7 mouse cellular contexts compared by ENCODE assay signal in the genomic region with DNA sequence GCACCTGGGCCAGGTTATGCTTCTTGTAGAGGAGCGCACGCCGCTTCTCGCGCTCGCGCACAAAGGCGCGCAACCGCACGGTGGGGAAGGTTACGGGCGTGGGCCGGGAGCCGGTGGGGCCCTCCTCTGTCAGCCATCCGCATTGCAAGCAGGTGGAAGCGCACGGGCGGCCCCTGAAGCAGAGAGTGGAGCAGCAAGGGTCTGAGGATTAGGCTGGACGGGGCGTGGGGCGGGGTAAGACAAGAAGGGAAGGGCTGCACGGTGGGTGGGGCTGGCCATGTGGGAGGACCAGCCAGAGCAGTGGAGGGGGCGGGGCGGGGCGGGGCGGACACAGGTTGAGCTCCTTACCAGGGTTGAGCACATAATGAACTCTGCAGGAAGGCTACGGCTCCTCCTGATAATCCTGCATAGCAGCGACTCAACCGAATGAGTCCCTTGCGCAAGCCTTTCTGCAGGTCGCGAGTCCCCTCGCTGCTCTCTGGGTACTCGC. TPM values are rescaled to one million over a fixed set of nuclear protein-coding genes. Genes with fewer than 3 reads are reported as not detected.
DNase-seq lines count a peak whose midpoint lies in the region; ATAC-seq and TF ChIP-seq lines count a peak whose summit lies in the region.

No protein-coding gene starts in this region.

- ATAC-seq in hindbrain, embryonic 12.5 days (ENCODE audit: low FRiP score) = peak; percentile 58; the same call in 1 of the 2 replicates
- ATAC-seq in limb, embryonic 14.5 days (ENCODE audit: low FRiP score, low read depth) = peak; percentile 47; the same call in 1 of the 2 replicates
- ATAC-seq in midbrain, embryonic 13.5 days = peak; percentile 66

- no peak overlapping the region for H3K27ac ChIP-seq in CH12.LX (ENCODE audit: insufficient read depth, low read depth)
- no peak overlapping the region for H3K27ac ChIP-seq in ES-E14 (ENCODE audit: insufficient read depth, low read depth, low read length, poor library complexity, severe bottlenecking)
- H3K27ac ChIP-seq in hindbrain, embryonic 12.5 days = no peak overlapping the region
- no peak overlapping the region for H3K27ac ChIP-seq in limb, embryonic 14.5 days (replicated peaks; ENCODE audit: low read depth, low read length)
- H3K27ac ChIP-seq in midbrain, embryonic 13.5 days = no peak overlapping the region
- no peak overlapping the region for H3K27ac ChIP-seq in testis, adult 2 months (ENCODE audit: control insufficient read depth, insufficient read depth, low read depth, low read length)

- WGBS in hindbrain, embryonic 12.5 days = under 1% methylated on average over 28 of the region's 35 CpGs
- 1% methylated on average over 27 of the region's 35 CpGs for WGBS in limb, embryonic 14.5 days
- 1% methylated on average over 35 of the region's 35 CpGs for WGBS in midbrain, embryonic 13.5 days

- H3K4me3 ChIP-seq in CH12.LX (replicated peaks in 1 of 3; ENCODE audit: low read depth in 2 of 3, low read length in 2 of 3, poor library complexity in 1 of 3) (peak overlapping the region in 1 of 3 experiments; percentile 1), ES-E14 (ENCODE audit: insufficient read depth in 1 of 2, low read depth in 1 of 2, low read length in 2 of 2, poor library complexity in 1 of 2, severe bottlenecking in 1 of 2) (peak overlapping the region; percentile 17 to 18; a peak in 3 of 4 replicates)
- H3K4me3 ChIP-seq in hindbrain, embryonic 12.5 days = peak overlapping the region; percentile 38
- peak overlapping the region; percentile 29 for H3K4me3 ChIP-seq in limb, embryonic 14.5 days (replicated peaks; ENCODE audit: low read length)
- H3K4me3 ChIP-seq in midbrain, embryonic 13.5 days (replicated peaks) = peak overlapping the region; percentile 37
- peak overlapping the region; percentile 43 for H3K4me3 ChIP-seq in testis, adult 2 months (ENCODE audit: control insufficient read depth, low read depth, low read length)

- in situ Hi-C loops in CH12.LX (cut with MboI; ENCODE audit: low pct_ligation_motif_present, low pct_unique_long_range_greater_than_20kb, low sequenced_read_pairs) (no loop called here), ES-E14 (cut with MboI; ENCODE audit: low sequenced_read_pairs in 2 of 2, unreplicated experiment in 2 of 2) (no loop called here)

- H3K4me1 ChIP-seq in CH12.LX (ENCODE audit: control insufficient read depth in 1 of 2, insufficient read depth in 2 of 2) (peaks cover 3 to 16% of the 10 kb centered on the region in 2 experiments), ES-E14 (ENCODE audit: control insufficient read depth in 2 of 2, insufficient read depth in 2 of 2, low read length in 2 of 2, poor library complexity in 1 of 2) (no peaks in the 10 kb centered on the region; a peak in 1 of 4 replicates)
- H3K4me1 ChIP-seq in hindbrain, embryonic 12.5 days = peaks cover 7% of the 10 kb centered on the region; the same call in 1 of the 2 replicates
- no peaks in the 10 kb centered on the region for H3K4me1 ChIP-seq in limb, embryonic 14.5 days (ENCODE audit: control insufficient read depth, insufficient read depth, low read length)
- H3K4me1 ChIP-seq in midbrain, embryonic 13.5 days (replicated peaks) = peaks cover 10% of the 10 kb centered on the region
- peaks cover 8% of the 10 kb centered on the region for H3K4me1 ChIP-seq in testis, adult 2 months (ENCODE audit: control insufficient read depth, insufficient read depth, low read length)

- TF ChIP-seq RAD21 in CH12.LX (IDR thresholded peaks at IDR 0.05; ENCODE audit: low read depth, low read length) = no peak

- H3K9ac ChIP-seq in CH12.LX (ENCODE audit: insufficient read depth, low read depth) = no peak overlapping the region
- no peak overlapping the region for H3K9ac ChIP-seq in ES-E14 (ENCODE audit: insufficient read depth, low read depth, low read length, poor library complexity, severe bottlenecking)
- peak overlapping the region; percentile 53 for H3K9ac ChIP-seq in hindbrain, embryonic 12.5 days
- H3K9ac ChIP-seq in limb, embryonic 14.5 days (ENCODE audit: low read depth, low read length, severe bottlenecking) = peak overlapping the region; percentile 13; the same call in 1 of the 2 replicates
- H3K9ac ChIP-seq in midbrain, embryonic 13.5 days (replicated peaks) = peak overlapping the region; percentile 59

- TF ChIP-seq POLR2A in CH12.LX (IDR thresholded peaks at IDR 0.05; ENCODE audit: low read depth, low read length) = no peak
- TF ChIP-seq POLR2A in limb, embryonic 14.5 days (IDR thresholded peaks at IDR 0.05; ENCODE audit: borderline replicate concordance, extremely low read depth, insufficient read depth, insufficient read length) = no peak
- TF ChIP-seq POLR2A in testis, adult 2 months (IDR thresholded peaks at IDR 0.05; ENCODE audit: control insufficient read depth, low read depth, low read length) = no peak

- H3K36me3 ChIP-seq in CH12.LX (replicated peaks in 1 of 2; ENCODE audit: control insufficient read depth in 1 of 2, insufficient read depth in 1 of 2, low read length in 1 of 2) = peaks cover 20 to 28% of the 10 kb centered on the region in 2 experiments
- H3K36me3 ChIP-seq in ES-E14 (ENCODE audit: control insufficient read depth, insufficient read depth, low read length, poor library complexity, severe bottlenecking) = 0 out of 2 replicates have a peak, but pooled peaks cover 3% of the 10 kb centered on the region
- peaks cover 19% of the 10 kb centered on the region for H3K36me3 ChIP-seq in hindbrain, embryonic 12.5 days
- H3K36me3 ChIP-seq in limb, embryonic 14.5 days (ENCODE audit: control insufficient read depth, insufficient read depth, low read length) = peaks cover 21% of the 10 kb centered on the region
- peaks cover 21% of the 10 kb centered on the region for H3K36me3 ChIP-seq in midbrain, embryonic 13.5 days
- no peaks in the 10 kb centered on the region for H3K36me3 ChIP-seq in testis, adult 2 months (ENCODE audit: control insufficient read depth, insufficient read depth, low read length)

- DNase-seq in CH12.LX (ENCODE audit: extremely low read depth) = no peak
- DNase-seq in ES-E14 (ENCODE audit: low read depth, low spot score) = peak; percentile 56
- peak; percentile 13 for DNase-seq in embryo, embryonic 11.5 days (ENCODE audit: low read depth, low spot score)
- DNase-seq in limb, embryonic 14.5 days (ENCODE audit: low spot score) = peak; percentile 31

- H3K4me2 ChIP-seq in CH12.LX (ENCODE audit: insufficient read depth, low read depth, poor library complexity, severe bottlenecking) = peak overlapping the region; percentile 43; the same call in 1 of the 2 replicates
- H3K4me2 ChIP-seq in hindbrain, embryonic 12.5 days (replicated peaks) = peak overlapping the region; percentile 69
- peak overlapping the region; percentile 50 for H3K4me2 ChIP-seq in limb, embryonic 14.5 days (replicated peaks; ENCODE audit: low read depth, low read length, severe bottlenecking)
- peak overlapping the region; percentile 64 for H3K4me2 ChIP-seq in midbrain, embryonic 13.5 days (replicated peaks)

- dilution Hi-C loops in CH12.LX (cut with MboI; ENCODE audit: extremely low pct_ligation_motif_present, extremely low pct_unique_long_range_greater_than_20kb, low sequenced_read_pairs) = no loop called here

- no peak for TF ChIP-seq EP300 in CH12.LX (IDR thresholded peaks at IDR 0.05; ENCODE audit: low read length)

- H3K27me3 ChIP-seq in CH12.LX (replicated peaks) = peaks cover 27% of the 10 kb centered on the region
- H3K27me3 ChIP-seq in hindbrain, embryonic 12.5 days = peaks cover 43% of the 10 kb centered on the region
- 0 out of 2 replicates have a peak, but pooled peaks cover 9% of the 10 kb centered on the region for H3K27me3 ChIP-seq in limb, embryonic 14.5 days (ENCODE audit: control insufficient read depth, insufficient read depth, low read length)
- H3K27me3 ChIP-seq in midbrain, embryonic 13.5 days = peaks cover 30% of the 10 kb centered on the region
- H3K27me3 ChIP-seq in testis, adult 2 months (ENCODE audit: control insufficient read depth, insufficient read depth, low read length) = no peaks in the 10 kb centered on the region

- H3K9me3 ChIP-seq in CH12.LX (replicated peaks; ENCODE audit: low read length) = no peaks in the 10 kb centered on the region
- no peaks in the 10 kb centered on the region for H3K9me3 ChIP-seq in ES-E14 (ENCODE audit: control insufficient read depth, insufficient read depth, low read depth, low read length)
- no peaks in the 10 kb centered on the region for H3K9me3 ChIP-seq in hindbrain, embryonic 12.5 days (replicated peaks)
- no peaks in the 10 kb centered on the region for H3K9me3 ChIP-seq in limb, embryonic 14.5 days (ENCODE audit: control insufficient read depth, low read length)
- H3K9me3 ChIP-seq in midbrain, embryonic 13.5 days = no peaks in the 10 kb centered on the region

- no peaks in the 10 kb centered on the region for H3K79me2 ChIP-seq in CH12.LX (replicated peaks; ENCODE audit: control insufficient read depth, extremely low read depth, insufficient read depth, poor library complexity, severe bottlenecking)

- 0 out of 4 replicates have a peak, but pooled peaks of 1 of the 2 experiments have one; percentile 10 for TF ChIP-seq CTCF in CH12.LX (conservative IDR thresholded peaks at IDR 0.05 in 1 of 2, IDR thresholded peaks at IDR 0.05 in 1 of 2; ENCODE audit: low read depth in 2 of 2, low read length in 2 of 2)
- no peak for TF ChIP-seq CTCF in testis, adult 2 months (IDR thresholded peaks at IDR 0.05; ENCODE audit: control insufficient read depth, insufficient read depth, insufficient replicate concordance, low read depth, low read length)

RNA-seq across cellular contexts. Expression of a gene that starts 16.5 kb away (rescaled TPM):
- total RNA-seq in CH12.LX (2012; rRNA removed) (32.5 and 33.2 TPM in 2 replicates), CH12.LX (2014; rRNA removed) (22.5 and 23.2 TPM in 2 replicates), ES-E14 (2012; rRNA removed) (29.6 and 47.4 TPM in 2 replicates)
- polyA plus RNA-seq in CH12.LX (2012; ENCODE audit: insufficient read length, low read depth) = 21.8 and 23.0 TPM in 2 replicates
- 19.3 and 19.5 TPM in 2 replicates for polyA plus RNA-seq in hindbrain, embryonic 12.5 days (2016; fragmentation: Nextera tagmentation; extraction: Ambion mirVana)
- polyA plus RNA-seq in limb, embryonic 14.5 days (2012; rRNA removed) = 29.7 and 34.2 TPM in 2 replicates
- polyA plus RNA-seq in limb, embryonic 14.5 days (2014; fragmentation: Nextera tagmentation; extraction: Ambion mirVana) = 21.4 and 21.5 TPM in 2 replicates
- 18.7 and 21.9 TPM in 2 replicates for polyA plus RNA-seq in midbrain, embryonic 13.5 days (2015; fragmentation: Nextera tagmentation; extraction: Ambion mirVana)
- 44.1 and 48.9 TPM in 2 replicates for polyA plus RNA-seq in testis, adult 2 months (2012; rRNA removed)

RNA-seq across cellular contexts. Expression of a gene that starts 39.9 kb away (rescaled TPM):
- 97.2 and 125 TPM in 2 replicates for total RNA-seq in CH12.LX (2012; rRNA removed)
- 4.4 and 6.1 TPM in 2 replicates for total RNA-seq in CH12.LX (2014; rRNA removed)
- 0.79 and 1.2 TPM in 2 replicates for polyA plus RNA-seq in CH12.LX (2012; ENCODE audit: insufficient read length, low read depth)
- 161 and 194 TPM in 2 replicates for total RNA-seq in ES-E14 (2012; rRNA removed)
- 90.1 and 95.9 TPM in 2 replicates for polyA plus RNA-seq in hindbrain, embryonic 12.5 days (2016; fragmentation: Nextera tagmentation; extraction: Ambion mirVana)
- 28.2 and 33.2 TPM in 2 replicates for polyA plus RNA-seq in limb, embryonic 14.5 days (2012; rRNA removed)
- 25.4 and 26.0 TPM in 2 replicates for polyA plus RNA-seq in limb, embryonic 14.5 days (2014; fragmentation: Nextera tagmentation; extraction: Ambion mirVana)
- polyA plus RNA-seq in midbrain, embryonic 13.5 days (2015; fragmentation: Nextera tagmentation; extraction: Ambion mirVana) = 149 and 155 TPM in 2 replicates
- polyA plus RNA-seq in testis, adult 2 months (2012; rRNA removed) = 6.4 and 6.5 TPM in 2 replicates

RNA-seq across cellular contexts. Expression of a gene that starts 39.9 kb away (rescaled TPM):
- total RNA-seq in CH12.LX (2012; rRNA removed) (0.21 and 0.47 TPM in 2 replicates), CH12.LX (2014; rRNA removed) (not detected in 2 replicates), ES-E14 (2012; rRNA removed) (0.40 and 0.74 TPM in 2 replicates)
- polyA plus RNA-seq in CH12.LX (2012; ENCODE audit: insufficient read length, low read depth) = 0.20 and 0.49 TPM in 2 replicates
- 1.2 and 1.5 TPM in 2 replicates for polyA plus RNA-seq in hindbrain, embryonic 12.5 days (2016; fragmentation: Nextera tagmentation; extraction: Ambion mirVana)
- 0.87 and 1.3 TPM in 2 replicates for polyA plus RNA-seq in limb, embryonic 14.5 days (2012; rRNA removed)
- 1.2 and 1.3 TPM in 2 replicates for polyA plus RNA-seq in limb, embryonic 14.5 days (2014; fragmentation: Nextera tagmentation; extraction: Ambion mirVana)
- 1.1 and 1.3 TPM in 2 replicates for polyA plus RNA-seq in midbrain, embryonic 13.5 days (2015; fragmentation: Nextera tagmentation; extraction: Ambion mirVana)
- polyA plus RNA-seq in testis, adult 2 months (2012; rRNA removed) = 166 and 167 TPM in 2 replicates

RNA-seq across cellular contexts. Expression of a gene that starts 45.7 kb away (rescaled TPM):
- total RNA-seq in CH12.LX (2012; rRNA removed) (0.34 TPM in 1 of 2 replicates, not detected in the other), CH12.LX (2014; rRNA removed) (not detected in 2 replicates), ES-E14 (2012; rRNA removed) (109 and 141 TPM in 2 replicates)
- polyA plus RNA-seq in CH12.LX (2012; ENCODE audit: insufficient read length, low read depth) = not detected in 2 replicates
- polyA plus RNA-seq in hindbrain, embryonic 12.5 days (2016; fragmentation: Nextera tagmentation; extraction: Ambion mirVana) = 149 and 154 TPM in 2 replicates
- polyA plus RNA-seq in limb, embryonic 14.5 days (2012; rRNA removed) = 81.5 and 90.3 TPM in 2 replicates
- polyA plus RNA-seq in limb, embryonic 14.5 days (2014; fragmentation: Nextera tagmentation; extraction: Ambion mirVana) = 14.6 and 19.3 TPM in 2 replicates
- polyA plus RNA-seq in midbrain, embryonic 13.5 days (2015; fragmentation: Nextera tagmentation; extraction: Ambion mirVana) = 383 and 402 TPM in 2 replicates
- 8.7 and 8.9 TPM in 2 replicates for polyA plus RNA-seq in testis, adult 2 months (2012; rRNA removed)

RNA-seq across cellular contexts. Expression of a gene that starts 55.7 kb away (rescaled TPM):
- total RNA-seq in CH12.LX (2012; rRNA removed) (185 and 230 TPM in 2 replicates), CH12.LX (2014; rRNA removed) (175 and 188 TPM in 2 replicates), ES-E14 (2012; rRNA removed) (104 and 115 TPM in 2 replicates)
- polyA plus RNA-seq in CH12.LX (2012; ENCODE audit: insufficient read length, low read depth) = 181 and 195 TPM in 2 replicates
- polyA plus RNA-seq in hindbrain, embryonic 12.5 days (2016; fragmentation: Nextera tagmentation; extraction: Ambion mirVana) = 498 and 513 TPM in 2 replicates
- polyA plus RNA-seq in limb, embryonic 14.5 days (2012; rRNA removed) = 248 and 327 TPM in 2 replicates
- polyA plus RNA-seq in limb, embryonic 14.5 days (2014; fragmentation: Nextera tagmentation; extraction: Ambion mirVana) = 284 and 312 TPM in 2 replicates
- polyA plus RNA-seq in midbrain, embryonic 13.5 days (2015; fragmentation: Nextera tagmentation; extraction: Ambion mirVana) = 453 and 491 TPM in 2 replicates
- 215 and 247 TPM in 2 replicates for polyA plus RNA-seq in testis, adult 2 months (2012; rRNA removed)

Comparison
In these comparisons a context has a peak if more than half of its experiments do, and no peak if none do; other contexts are left out.
1. H3K9ac ChIP-seq: peak in hindbrain, embryonic 12.5 days (single experiment), limb, embryonic 14.5 days (single experiment) and midbrain, embryonic 13.5 days (single experiment); none in CH12.LX (single experiment) and ES-E14 (single experiment).
2. RNA of a gene that starts 39.9 kb away (polyA plus RNA-seq): 166 to 167 TPM in testis, adult 2 months; 1.1 to 1.3 TPM in midbrain, embryonic 13.5 days, 1.2 to 1.5 TPM in hindbrain, embryonic 12.5 days, 0.87 to 1.3 TPM in limb, embryonic 14.5 days and 0.20 to 0.49 TPM in CH12.LX; every median in the first group is over 10 times any median in the second.
3. Peak in every context shown above with its lines, with median percentiles within 50 percentile points of each other: H3K4me2 ChIP-seq and ATAC-seq.